Mouse (Mus musculus) stomach, embryonic 16.5 days (tissue): ENCODE results near the gene Hspb2. TPM values are rescaled to one million over a fixed set of nuclear protein-coding genes. Genes with fewer than 3 reads are reported as not detected.
A peak's percentile ranks its signal among the peaks of the same experiment; 100 is the strongest.

Experiments used
- ATAC-seq: fragments of 200-750 bp; cut with Nextera tagmentation; 2 replicates; pipeline ENCODE4 v1.8.0; 2017; ENCODE audit warnings: moderate number of reproducible peaks, moderate TSS enrichment; ENCODE audit not compliant: insufficient read depth, low FRiP score
- H3K27ac ChIP-seq: fragments of 300-500 bp; sonication (generic); 2 replicates; pipeline ENCODE4 v1.5.1; 2014; ENCODE audit warnings: low read length
- H3K27me3 ChIP-seq: fragments of 300-500 bp; sonication (generic); 2 replicates; pipeline ENCODE4 v1.6.1; 2014; ENCODE audit warnings: low read length, control low read depth, mixed read lengths; ENCODE audit not compliant: control insufficient read depth, insufficient read depth
- H3K36me3 ChIP-seq: fragments of 300-500 bp; sonication (generic); 2 replicates; pipeline ENCODE4 v1.6.1; 2014; ENCODE audit warnings: low read length; ENCODE audit not compliant: control insufficient read depth, insufficient read depth
- H3K4me1 ChIP-seq: fragments of 300-500 bp; sonication (generic); 2 replicates; pipeline ENCODE4 v1.6.1; 2014; ENCODE audit warnings: low read length, control low read depth, mixed read lengths; ENCODE audit not compliant: control insufficient read depth, insufficient read depth
- H3K4me2 ChIP-seq: fragments of 300-500 bp; sonication (generic); 2 replicates; pipeline ENCODE4 v1.6.1; 2014; ENCODE audit warnings: low read depth, low read length, mixed read lengths
- H3K4me3 ChIP-seq: fragments of 300-500 bp; sonication (generic); replicated peaks from 2 replicates; pipeline ENCODE4 v1.5.1; 2014; ENCODE audit warnings: mild to moderate bottlenecking, low read length
- H3K9ac ChIP-seq: fragments of 300-500 bp; sonication (generic); 2 replicates; pipeline ENCODE4 v1.6.1; 2014; ENCODE audit warnings: low read length
- H3K9me3 ChIP-seq: fragments of 300-500 bp; sonication (generic); replicated peaks from 2 replicates; pipeline ENCODE4 v1.6.1; 2016; ENCODE audit warnings: low read length, control low read depth; ENCODE audit not compliant: control insufficient read depth
- WGBS: fragments of 180-500 bp; shearing (Covaris S2); extraction: QIAGEN DNeasy Blood & Tissue Kit; methylation state at CpG from one replicate; pipeline ENCODE4 v1.1.7; 2014; 5-methylcytosine and 5-hydroxymethylcytosine counted together
- polyA plus RNA-seq: library from polyadenylated mRNA; unstranded; fragments of >200 nt; fragmentation: Nextera tagmentation; extraction: Ambion mirVana; gene quantifications from 2 replicates; pipeline ENCODE4 v1.2.1, GENCODE M21; 2015

Hspb2 gene
- polyA plus RNA-seq, 1 experiment from 2014 or later, result 27.1 TPM

GRCm38 (mm10) chr9:50740867-50741784 is 11.0 kb downstream of the Hspb2 start:
- H3K4me1 ChIP-seq, result peaks cover 6% of the 10 kb centered on the region
- H3K4me2 ChIP-seq, result no peak overlapping the region
- no peaks in the 10 kb centered on the region for H3K9me3 ChIP-seq
- no peaks in the 10 kb centered on the region for H3K36me3 ChIP-seq
- no peaks in the 10 kb centered on the region for H3K27me3 ChIP-seq
- no peak overlapping the region for H3K27ac ChIP-seq
- no peak overlapping the region for H3K4me3 ChIP-seq
- H3K9ac ChIP-seq, result no peak overlapping the region
- ATAC-seq, result no peak
- 85% methylated on average over 14 of the region's 14 CpGs for WGBS

- peak within 1 kb of the TSS; percentile 62 for H3K4me2 ChIP-seq
These were observed 13.0 kb downstream of the Hspb2 start, which contains the start of gene Dixdc1 for GRCm38 (mm10) chr9:50738914-50739870. Gene Dixdc1, minus strand, starts transcription at chr9:50739517.

GRCm38 (mm10) chr9:50734989-50735388 is 17.2 kb downstream of the Hspb2 start:
- Histone ChIP-seq H3K27me3 (no peaks in the 10 kb centered on the region), H3K27ac (no peak overlapping the region), H3K4me3 (no peak overlapping the region), H3K4me2 (no peak overlapping the region), H3K9ac (no peak overlapping the region), H3K4me1 (peaks cover 6% of the 10 kb centered on the region), H3K9me3 (no peaks in the 10 kb centered on the region), H3K36me3 (no peaks in the 10 kb centered on the region)
- WGBS, result 2% methylated on average over 9 of the region's 9 CpGs
- no peak for ATAC-seq

More at GRCm38 (mm10) chr9:50738914-50739870, 13.0 kb downstream of the Hspb2 start, which contains the start of gene Dixdc1:
- Histone ChIP-seq H3K36me3 (no peaks in the 10 kb centered on the region), H3K9ac (no peak within 1 kb of the TSS), H3K27ac (no peak within 1 kb of the TSS), H3K4me1 (peaks cover 6% of the 10 kb centered on the region), H3K9me3 (no peaks in the 10 kb centered on the region), H3K27me3 (no peaks in the 10 kb centered on the region), H3K4me3 (peak within 1 kb of the TSS; percentile 43)
- 10% methylated on average over 36 of the region's 36 CpGs for WGBS
- ATAC-seq, result peak; percentile 99

- H3K4me1 ChIP-seq, result peaks cover under 1% of the 10 kb centered on the region; the same call in 1 of the 2 replicates
- no peaks in the 10 kb centered on the region for H3K36me3 ChIP-seq
- H3K4me2 ChIP-seq, result no peak overlapping the region
- no peak overlapping the region for H3K9ac ChIP-seq
- H3K4me3 ChIP-seq, result no peak overlapping the region
- no peaks in the 10 kb centered on the region for H3K27me3 ChIP-seq
- H3K9me3 ChIP-seq, result no peaks in the 10 kb centered on the region
- no peak for ATAC-seq
- 25% methylated on average over 4 of the region's 4 CpGs for WGBS
- H3K27ac ChIP-seq, result no peak overlapping the region
These were observed 19.6 kb downstream of the Hspb2 start for GRCm38 (mm10) chr9:50732560-50732959.

- H3K27ac ChIP-seq, result no peak overlapping the region
- no peak overlapping the region for H3K9ac ChIP-seq
- no peaks in the 10 kb centered on the region for H3K27me3 ChIP-seq
- 39% methylated on average over 4 of the region's 4 CpGs for WGBS
- H3K4me2 ChIP-seq, result no peak overlapping the region
- H3K36me3 ChIP-seq, result no peaks in the 10 kb centered on the region
- H3K9me3 ChIP-seq, result no peaks in the 10 kb centered on the region
- H3K4me3 ChIP-seq, result no peak overlapping the region
- ATAC-seq, result no peak
- H3K4me1 ChIP-seq, result peaks cover 10% of the 10 kb centered on the region; the same call in 1 of the 2 replicates
These were observed 22.6 kb downstream of the Hspb2 start for GRCm38 (mm10) chr9:50729600-50729999.

- no peaks in the 10 kb centered on the region for H3K27me3 ChIP-seq
- H3K4me2 ChIP-seq, result peak overlapping the region; percentile 91
- ATAC-seq, result peak; percentile 93
- H3K27ac ChIP-seq, result no peak overlapping the region
- no peaks in the 10 kb centered on the region for H3K36me3 ChIP-seq
- WGBS, result under 1% methylated on average over 45 of the region's 45 CpGs
- no peaks in the 10 kb centered on the region for H3K9me3 ChIP-seq
- H3K4me1 ChIP-seq, result peaks cover 15% of the 10 kb centered on the region
- peak overlapping the region; percentile 77 for H3K9ac ChIP-seq
- peak overlapping the region; percentile 67 for H3K4me3 ChIP-seq
These were observed 24.1 kb downstream of the Hspb2 start for GRCm38 (mm10) chr9:50727925-50728651.

GRCm38 (mm10) chr9:50727171-50727924 is 24.8 kb downstream of the Hspb2 start:
- ATAC-seq, result no peak
- WGBS, result 6% methylated on average over 30 of the region's 30 CpGs
- Histone ChIP-seq H3K4me1 (peaks cover 22% of the 10 kb centered on the region), H3K27me3 (no peaks in the 10 kb centered on the region), H3K36me3 (no peaks in the 10 kb centered on the region), H3K9me3 (no peaks in the 10 kb centered on the region), H3K27ac (no peak overlapping the region), H3K4me2 (peak overlapping the region; percentile 91), H3K4me3 (peak overlapping the region; percentile 67), H3K9ac (peak overlapping the region; percentile 77)
